Mouse (Mus musculus) bone marrow macrophage, adult 2 months (primary cell): Measurements from ENCODE around the gene Zcchc17. TPM values are rescaled to one million over a fixed set of nuclear protein-coding genes. Genes with fewer than 3 reads are reported as not detected.
A peak's percentile ranks its signal among the peaks of the same experiment; 100 is the strongest.

Experiments
- H3K27ac ChIP-seq: 2 replicates; pipeline ENCODE4 v1.5.1; 2012; ENCODE audit warnings: low read depth, low read length; ENCODE audit not compliant: insufficient read depth
- H3K4me1 ChIP-seq: 2 replicates; pipeline ENCODE4 v1.6.1; 2012; ENCODE audit warnings: low read length; ENCODE audit not compliant: control insufficient read depth, insufficient read depth
- H3K4me3 ChIP-seq: 2 replicates; pipeline ENCODE4 v1.5.1; 2012; ENCODE audit warnings: mild to moderate bottlenecking, low read length, moderate library complexity; ENCODE audit not compliant: insufficient read depth
- CTCF ChIP-seq: IDR thresholded peaks from 2 replicates; pipeline ENCODE4 v1.5.1; 2012; ENCODE audit warnings: low read depth, mild to moderate bottlenecking, low read length, moderate library complexity
- POLR2A ChIP-seq: IDR thresholded peaks from 2 replicates; pipeline ENCODE4 v1.6.1; 2012; ENCODE audit warnings: mild to moderate bottlenecking, low read depth, low read length, borderline replicate concordance
- polyA plus RNA-seq: library from polyadenylated mRNA; stranded (reverse); fragments of >200 nt; gene quantifications from 2 replicates; pipeline ENCODE4 v1.2.4, GENCODE M21; 2012; ENCODE audit not compliant: missing spikeins, insufficient read depth, insufficient read length

Gene Zcchc17
- polyA plus RNA-seq, 1 experiment: 40.5 TPM

DNA sequence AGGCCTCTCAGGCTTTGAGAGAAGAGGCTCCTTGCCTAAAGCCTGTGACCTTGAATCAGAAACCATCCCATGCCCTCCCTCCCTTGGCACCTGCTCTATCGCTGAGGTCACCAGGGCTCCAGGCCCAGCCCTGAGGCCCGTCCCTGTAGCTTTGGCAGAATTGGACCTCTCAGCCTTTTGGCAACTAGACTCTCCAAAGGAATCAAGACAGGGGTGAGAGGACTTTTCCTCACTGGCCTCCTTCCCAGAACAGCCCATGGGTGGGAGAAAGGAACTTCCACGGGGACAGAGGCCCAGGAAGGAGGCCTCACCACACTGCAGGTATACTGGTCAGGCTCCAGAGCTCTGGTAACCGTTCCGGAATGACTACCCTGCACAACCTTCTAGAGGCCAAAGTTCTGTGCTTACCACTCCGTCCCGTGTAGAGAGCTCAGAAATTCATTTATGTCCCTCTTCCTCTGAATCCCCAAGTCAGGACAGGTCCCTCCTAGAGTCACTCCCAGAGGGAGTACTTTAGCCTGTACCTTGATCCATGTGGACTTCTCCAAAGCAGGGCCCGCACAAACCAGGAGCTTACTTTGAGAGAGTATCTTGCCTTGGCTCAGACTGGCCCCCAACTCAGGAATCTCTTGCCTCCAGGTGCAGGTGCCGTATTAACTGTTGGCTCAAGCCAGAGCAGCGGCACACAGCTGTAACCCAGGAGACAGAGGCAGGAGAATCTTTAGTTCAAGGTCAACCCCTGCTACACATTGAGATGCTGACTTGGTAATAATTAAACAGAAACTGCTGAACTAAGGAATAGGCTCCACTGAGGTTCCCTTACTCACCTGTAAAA lies 52.7 kb downstream of the Zcchc17 start:
- no peak overlapping the region for H3K27ac ChIP-seq
- H3K4me3 ChIP-seq: no peak overlapping the region
- peaks cover 4% of the 10 kb centered on the region; the same call in 1 of the 2 replicates for H3K4me1 ChIP-seq
- no peak for TF ChIP-seq POLR2A
- TF ChIP-seq CTCF: no peak

- no peak for TF ChIP-seq POLR2A
- TF ChIP-seq CTCF: no peak
- H3K27ac ChIP-seq: no peak overlapping the region
- no peak overlapping the region for H3K4me3 ChIP-seq
- H3K4me1 ChIP-seq: peaks cover 4% of the 10 kb centered on the region; the same call in 1 of the 2 replicates
Observed at GRCm38 (mm10) chr4:130304746-130305145, 55.0 kb downstream of the Zcchc17 start.

DNA sequence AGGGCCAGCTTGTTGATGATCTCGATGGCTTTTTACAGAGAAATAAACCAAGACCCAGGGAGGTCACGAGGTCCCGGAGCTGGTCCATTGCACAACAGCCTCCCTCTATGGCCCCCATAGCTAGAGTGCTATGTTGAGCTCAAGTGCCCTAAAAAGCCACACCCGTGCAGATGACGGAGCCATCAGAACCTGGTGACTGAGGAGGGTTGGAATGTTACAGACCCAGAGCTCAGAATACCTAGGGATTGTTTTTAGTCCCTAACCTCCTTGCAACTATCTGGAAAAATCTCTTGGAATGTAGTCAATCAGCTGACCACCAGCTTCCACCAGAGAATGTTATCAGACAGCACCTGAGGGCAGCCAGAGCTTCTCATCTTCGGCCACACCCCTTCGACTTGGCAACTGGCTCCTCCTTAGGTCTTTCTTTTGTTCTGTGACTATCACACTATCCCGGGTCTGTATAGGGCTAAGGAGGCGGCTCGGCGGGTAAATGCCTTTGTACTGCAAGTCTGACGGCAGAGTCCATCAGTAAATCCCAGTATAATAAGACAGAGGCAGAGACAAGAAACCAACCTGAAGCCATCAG lies 57.4 kb downstream of the Zcchc17 start:
- Histone ChIP-seq H3K4me1 (no peaks in the 10 kb centered on the region), H3K4me3 (no peak overlapping the region), H3K27ac (no peak overlapping the region)
- no peak for TF ChIP-seq POLR2A
- TF ChIP-seq CTCF: no peak

DNA sequence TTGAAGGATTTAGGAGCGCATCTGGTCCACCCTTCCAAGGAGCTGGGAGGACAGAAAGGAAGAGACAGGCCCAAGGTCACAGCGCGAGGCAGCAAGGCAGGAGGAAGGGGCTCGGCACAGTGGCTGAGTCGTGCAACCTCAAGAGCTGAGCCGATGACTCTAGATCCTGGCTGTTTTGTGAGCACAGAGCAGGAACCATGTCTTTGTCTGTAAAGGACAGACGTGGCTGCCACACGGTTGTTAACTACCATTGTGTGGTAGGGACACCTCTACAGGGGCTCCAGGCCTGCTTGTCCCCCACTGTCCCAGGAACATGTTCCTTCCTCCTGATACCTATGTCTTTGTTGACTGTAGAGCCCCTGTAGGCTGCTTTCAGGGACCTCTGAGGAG lies 60.1 kb downstream of the Zcchc17 start:
- Histone ChIP-seq H3K27ac (no peak overlapping the region), H3K4me1 (peaks cover 3% of the 10 kb centered on the region; the same call in 1 of the 2 replicates), H3K4me3 (no peak overlapping the region)
- TF ChIP-seq POLR2A (no peak), CTCF (no peak)

DNA sequence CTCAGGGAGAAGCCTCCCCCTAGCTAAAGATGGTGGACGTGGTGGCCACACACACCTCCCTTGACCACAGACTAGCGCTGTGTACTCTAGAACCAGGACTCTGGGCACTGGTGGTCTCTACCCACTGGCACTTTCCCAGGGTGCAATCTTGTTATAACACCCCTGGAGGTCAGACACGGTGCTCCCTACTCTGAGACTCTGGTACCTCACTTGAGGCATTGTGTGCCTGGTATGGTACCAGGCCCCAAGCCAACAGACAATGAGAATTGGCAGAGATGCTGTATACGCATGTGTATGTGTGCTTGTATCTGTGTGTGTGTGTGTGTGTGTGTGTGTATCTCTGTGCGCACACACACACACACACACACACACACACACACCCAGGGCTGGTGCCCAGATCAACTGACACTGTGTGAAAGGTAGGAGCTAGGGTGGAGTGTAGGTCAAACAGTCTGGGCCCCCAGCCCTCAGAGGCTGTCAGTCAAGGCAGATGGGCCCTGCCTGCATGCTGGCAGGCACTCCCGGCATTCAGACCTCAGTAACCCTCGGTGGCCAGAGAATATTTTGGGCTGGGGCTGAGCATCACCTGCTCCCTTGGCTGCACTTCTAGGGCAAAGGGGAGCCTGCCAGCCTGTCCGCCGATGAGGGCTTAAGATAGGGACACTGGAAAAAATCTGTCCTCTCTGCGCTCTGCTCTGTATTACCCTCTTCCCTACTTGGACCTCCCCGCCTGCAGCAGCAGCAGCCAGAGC lies 60.7 kb downstream of the Zcchc17 start:
- no peak overlapping the region for H3K27ac ChIP-seq
- peaks cover 3% of the 10 kb centered on the region; the same call in 1 of the 2 replicates for H3K4me1 ChIP-seq
- no peak overlapping the region for H3K4me3 ChIP-seq
- TF ChIP-seq POLR2A: no peak
- no peak for TF ChIP-seq CTCF

- no peak overlapping the region for H3K27ac ChIP-seq
- peak; percentile 56 for TF ChIP-seq CTCF
- no peak for TF ChIP-seq POLR2A
- H3K4me1 ChIP-seq: peaks cover 3% of the 10 kb centered on the region; the same call in 1 of the 2 replicates
- no peak overlapping the region for H3K4me3 ChIP-seq
Observed at GRCm38 (mm10) chr4:130297123-130297529, 62.6 kb downstream of the Zcchc17 start.

DNA sequence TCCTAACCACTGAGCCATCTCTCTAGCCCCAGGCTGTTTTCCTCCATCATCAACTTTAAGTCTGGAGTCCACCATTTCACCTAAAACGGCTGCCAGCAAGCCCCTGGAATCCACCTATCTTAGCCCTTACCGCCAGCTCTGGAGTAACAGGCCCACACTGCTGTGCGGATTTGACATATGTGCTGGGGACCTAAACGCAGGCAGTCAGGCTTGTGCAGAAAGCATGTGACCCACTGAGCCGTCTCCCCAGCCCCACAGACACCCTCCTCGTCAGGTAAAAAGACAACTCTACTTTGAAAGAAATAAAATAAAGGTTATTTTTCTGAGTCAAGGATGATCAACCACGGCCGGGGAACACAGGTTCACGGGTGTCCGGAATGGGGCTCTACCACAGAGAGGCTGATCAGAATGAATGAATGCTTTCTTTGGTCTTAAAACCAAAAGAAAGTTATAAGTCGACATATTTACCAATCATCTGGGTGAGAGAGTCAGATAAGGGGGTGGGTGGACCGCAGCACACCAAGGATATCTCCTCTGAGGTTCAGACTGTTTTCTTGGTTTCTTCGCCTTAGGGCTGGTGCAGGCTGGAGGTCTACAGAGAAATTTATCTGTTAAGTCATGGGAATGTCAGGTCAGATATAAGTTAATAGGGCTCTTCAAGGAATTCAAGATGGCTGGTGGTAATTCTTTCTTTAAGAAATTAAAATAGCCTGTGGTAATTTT lies 63.3 kb downstream of the Zcchc17 start:
- Histone ChIP-seq H3K27ac (no peak overlapping the region), H3K4me3 (no peak overlapping the region), H3K4me1 (peaks cover 3% of the 10 kb centered on the region; the same call in 1 of the 2 replicates)
- TF ChIP-seq CTCF (no peak), POLR2A (no peak)

DNA sequence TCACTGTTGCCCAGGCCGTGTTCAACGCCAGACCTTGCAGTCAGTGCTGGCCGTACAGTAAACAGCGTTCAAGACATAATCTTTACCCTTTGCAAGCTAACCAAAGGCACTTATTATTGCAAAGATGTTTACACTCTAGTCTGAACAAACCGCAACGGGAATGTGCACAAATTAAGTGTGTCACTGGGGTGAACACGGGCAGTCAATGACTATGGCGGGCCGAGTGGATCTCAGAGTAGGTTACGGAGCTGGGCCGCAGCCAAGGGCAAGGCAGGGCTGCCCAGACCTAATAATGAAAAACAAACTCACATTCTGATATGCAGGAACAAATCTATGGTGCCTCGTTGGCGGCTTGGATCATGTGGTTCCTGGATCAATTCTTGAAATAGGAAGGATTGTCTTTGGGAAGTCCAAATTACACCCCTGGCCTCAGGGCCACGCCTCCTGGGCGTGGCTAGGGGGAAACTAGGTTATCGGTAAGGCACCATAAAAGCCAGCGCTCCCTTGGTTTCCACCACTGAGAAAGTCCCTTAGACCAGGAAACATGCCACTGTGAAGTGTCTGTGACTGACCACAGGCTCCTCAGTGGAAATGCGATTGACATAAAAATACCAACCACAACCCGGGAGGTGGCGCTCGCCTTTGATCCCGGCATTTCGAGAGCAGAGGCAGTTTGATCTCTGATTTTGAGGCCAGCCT lies 64.5 kb downstream of the Zcchc17 start:
- Histone ChIP-seq H3K4me3 (no peak overlapping the region), H3K4me1 (peaks cover 3% of the 10 kb centered on the region; the same call in 1 of the 2 replicates), H3K27ac (no peak overlapping the region)
- TF ChIP-seq POLR2A (no peak), CTCF (no peak)

GRCm38 (mm10) chr4:130294513-130294912 lies 65.2 kb downstream of the Zcchc17 start:
- Histone ChIP-seq H3K4me3 (no peak overlapping the region), H3K27ac (no peak overlapping the region), H3K4me1 (peaks cover 6% of the 10 kb centered on the region)
- no peak for TF ChIP-seq POLR2A
